Mouse (Mus musculus): ENCODE results near the gene 2210408I21Rik. TPM values are rescaled to one million over a fixed set of nuclear protein-coding genes. Genes with fewer than 3 reads are reported as not detected.

The 2210408I21Rik gene
- polyA plus RNA-seq, 1 experiment from 2014 or later, result 11.8 TPM

DNA sequence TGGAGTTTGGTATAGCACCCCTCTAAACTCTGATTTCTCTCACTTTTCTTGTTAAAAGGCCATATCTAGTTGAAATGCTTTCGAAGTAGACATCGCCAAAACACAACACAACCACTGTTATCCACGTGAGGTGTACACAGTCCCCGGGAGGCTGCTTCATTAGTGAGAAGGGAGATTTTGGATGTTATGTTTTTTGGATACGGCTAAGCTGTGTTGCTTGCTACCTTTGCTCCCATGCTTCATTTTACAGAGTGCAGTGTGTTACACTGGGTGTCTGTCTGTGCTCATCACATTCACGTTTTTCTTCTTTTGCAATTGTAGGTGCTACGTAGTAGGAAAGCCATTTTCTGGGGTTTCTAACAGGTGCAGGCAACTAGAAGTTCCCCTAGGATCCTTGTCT, 262.3 kb downstream of the 2210408I21Rik start:
- Histone ChIP-seq H3K4me2 (replicated peaks; ENCODE audit: low read depth, low read length) (no peak overlapping the region), H3K9ac (replicated peaks; ENCODE audit: low read depth, low read length) (no peak overlapping the region), H3K27ac (ENCODE audit: low read length) (no peak overlapping the region), H3K27me3 (ENCODE audit: control insufficient read depth, insufficient read depth, low read length) (no peaks in the 10 kb centered on the region), H3K4me3 (ENCODE audit: low read depth, low read length) (no peak overlapping the region), H3K36me3 (ENCODE audit: control insufficient read depth, insufficient read depth, low read length) (no peaks in the 10 kb centered on the region), H3K4me1 (ENCODE audit: control insufficient read depth, insufficient read depth, low read length) (no peaks in the 10 kb centered on the region), H3K9me3 (ENCODE audit: control insufficient read depth, low read depth, low read length) (no peaks in the 10 kb centered on the region)
- no peak for ATAC-seq (ENCODE audit: insufficient number of reproducible peaks, insufficient read depth, low FRiP score, low read depth)
- 90% methylated on average over 7 of the region's 7 CpGs for WGBS

DNA sequence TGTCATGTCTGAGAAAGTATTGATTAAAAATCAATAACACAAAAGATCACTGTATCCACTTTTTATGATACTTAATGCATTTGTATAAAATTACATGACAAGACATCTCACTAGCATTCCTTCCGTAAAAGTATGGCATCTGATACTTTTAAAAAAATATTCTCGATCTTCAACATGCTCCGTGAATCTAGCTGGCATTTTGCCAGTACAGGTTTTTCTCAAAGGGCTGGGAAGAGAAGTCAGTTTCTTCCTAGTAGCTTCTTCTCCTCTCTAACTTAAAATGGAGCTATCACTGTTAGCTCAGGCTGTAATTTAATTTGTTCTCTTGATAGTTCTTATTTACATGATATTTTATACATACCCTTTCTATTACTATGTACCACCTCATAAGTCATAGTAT, 263.1 kb downstream of the 2210408I21Rik start:
- Histone ChIP-seq H3K36me3 (ENCODE audit: control insufficient read depth, insufficient read depth, low read length) (no peaks in the 10 kb centered on the region), H3K27ac (ENCODE audit: low read length) (no peak overlapping the region)
- no peak for ATAC-seq (ENCODE audit: insufficient number of reproducible peaks, insufficient read depth, low FRiP score, low read depth)

DNA sequence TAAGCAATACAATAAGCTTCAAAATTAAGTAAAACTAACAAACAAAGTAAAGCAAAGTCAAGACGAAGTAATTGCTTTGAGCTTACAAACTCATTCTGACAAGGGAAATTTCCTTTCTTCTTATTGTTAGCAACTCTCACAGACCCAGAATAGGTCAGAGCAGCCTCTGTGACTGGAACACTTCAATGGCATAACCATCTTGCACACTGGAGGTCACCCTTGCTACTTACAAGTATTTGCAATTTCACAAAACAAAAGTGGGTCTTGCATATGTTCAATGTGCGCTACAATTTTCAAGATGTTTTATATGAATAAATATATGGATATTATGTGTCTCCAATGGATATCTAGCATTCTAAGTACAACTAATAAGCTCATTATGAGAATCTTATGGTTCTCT, 265.4 kb downstream of the 2210408I21Rik start:
- Histone ChIP-seq H3K36me3 (ENCODE audit: control insufficient read depth, insufficient read depth, low read length) (no peaks in the 10 kb centered on the region), H3K4me1 (ENCODE audit: control insufficient read depth, insufficient read depth, low read length) (no peaks in the 10 kb centered on the region), H3K4me2 (replicated peaks; ENCODE audit: low read depth, low read length) (no peak overlapping the region), H3K27me3 (ENCODE audit: control insufficient read depth, insufficient read depth, low read length) (no peaks in the 10 kb centered on the region), H3K9ac (replicated peaks; ENCODE audit: low read depth, low read length) (no peak overlapping the region), H3K9me3 (ENCODE audit: control insufficient read depth, low read depth, low read length) (no peaks in the 10 kb centered on the region), H3K4me3 (ENCODE audit: low read depth, low read length) (no peak overlapping the region), H3K27ac (ENCODE audit: low read length) (no peak overlapping the region)
- 86% methylated on average over 2 of the region's 2 CpGs for WGBS
- ATAC-seq (ENCODE audit: insufficient number of reproducible peaks, insufficient read depth, low FRiP score, low read depth), result no peak

More for the DNA sequence above, 263.1 kb downstream of the 2210408I21Rik start:
- H3K4me1 ChIP-seq (ENCODE audit: control insufficient read depth, insufficient read depth, low read length), result no peaks in the 10 kb centered on the region
- H3K4me2 ChIP-seq (replicated peaks; ENCODE audit: low read depth, low read length), result no peak overlapping the region
- H3K4me3 ChIP-seq (ENCODE audit: low read depth, low read length), result no peak overlapping the region
- WGBS, result 66% methylated on average over 3 of the region's 3 CpGs
- no peak overlapping the region for H3K9ac ChIP-seq (replicated peaks; ENCODE audit: low read depth, low read length)
- H3K27me3 ChIP-seq (ENCODE audit: control insufficient read depth, insufficient read depth, low read length), result no peaks in the 10 kb centered on the region
- H3K9me3 ChIP-seq (ENCODE audit: control insufficient read depth, low read depth, low read length), result no peaks in the 10 kb centered on the region

DNA sequence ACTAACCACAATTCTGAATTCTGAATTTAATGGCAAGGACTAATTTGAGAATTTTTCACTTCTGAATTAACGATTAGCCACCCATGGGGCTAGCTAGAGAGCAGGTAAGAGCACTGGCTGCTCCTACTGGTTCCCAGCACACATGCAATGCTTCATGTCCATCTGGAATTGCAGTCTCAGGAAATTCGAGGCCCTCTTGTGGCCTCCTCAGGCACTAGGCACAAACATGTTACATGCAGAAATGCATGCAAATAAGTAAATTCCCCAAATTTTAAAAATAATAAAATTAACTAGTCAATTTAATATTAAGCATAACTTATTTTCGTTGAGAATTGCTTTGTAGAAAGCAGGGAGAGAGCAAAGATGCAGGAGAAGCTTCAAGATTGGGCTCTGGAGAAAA, 273.2 kb downstream of the 2210408I21Rik start:
- ATAC-seq (ENCODE audit: insufficient number of reproducible peaks, insufficient read depth, low FRiP score, low read depth), result no peak

DNA sequence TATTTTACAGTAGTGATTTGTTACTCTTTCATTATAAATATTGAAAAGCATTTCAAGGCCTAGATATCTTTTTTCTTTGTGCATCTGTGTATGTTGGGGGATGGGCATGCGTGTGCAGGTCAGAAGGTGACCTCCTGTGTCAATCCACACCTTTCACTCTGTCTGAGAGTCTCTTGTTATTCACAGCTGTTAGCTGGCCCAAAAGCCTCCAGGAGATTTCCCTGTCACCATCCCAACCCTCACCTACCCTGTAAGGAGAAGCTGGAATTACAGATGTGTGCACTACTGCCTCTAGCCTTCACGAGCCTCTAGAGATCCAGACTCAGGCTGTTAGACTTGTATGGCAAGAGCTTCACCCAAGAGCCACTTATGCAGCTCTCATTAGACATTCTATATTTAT, 274.5 kb downstream of the 2210408I21Rik start:
- Histone ChIP-seq H3K4me3 (ENCODE audit: low read depth, low read length) (no peak overlapping the region), H3K9ac (replicated peaks; ENCODE audit: low read depth, low read length) (no peak overlapping the region), H3K36me3 (ENCODE audit: control insufficient read depth, insufficient read depth, low read length) (no peaks in the 10 kb centered on the region), H3K27ac (ENCODE audit: low read length) (no peak overlapping the region), H3K27me3 (ENCODE audit: control insufficient read depth, insufficient read depth, low read length) (no peaks in the 10 kb centered on the region), H3K4me2 (replicated peaks; ENCODE audit: low read depth, low read length) (no peak overlapping the region), H3K4me1 (ENCODE audit: control insufficient read depth, insufficient read depth, low read length) (no peaks in the 10 kb centered on the region), H3K9me3 (ENCODE audit: control insufficient read depth, low read depth, low read length) (no peaks in the 10 kb centered on the region)
- WGBS, result 37% methylated on average over 2 of the region's 2 CpGs
- no peak for ATAC-seq (ENCODE audit: insufficient number of reproducible peaks, insufficient read depth, low FRiP score, low read depth)

More for the DNA sequence above, 273.2 kb downstream of the 2210408I21Rik start:
- WGBS, result 78% methylated on average over 3 of the region's 3 CpGs
- Histone ChIP-seq H3K36me3 (ENCODE audit: control insufficient read depth, insufficient read depth, low read length) (no peaks in the 10 kb centered on the region), H3K4me2 (replicated peaks; ENCODE audit: low read depth, low read length) (no peak overlapping the region), H3K27ac (ENCODE audit: low read length) (no peak overlapping the region), H3K9me3 (ENCODE audit: control insufficient read depth, low read depth, low read length) (no peaks in the 10 kb centered on the region), H3K9ac (replicated peaks; ENCODE audit: low read depth, low read length) (no peak overlapping the region), H3K27me3 (ENCODE audit: control insufficient read depth, insufficient read depth, low read length) (no peaks in the 10 kb centered on the region), H3K4me3 (ENCODE audit: low read depth, low read length) (no peak overlapping the region), H3K4me1 (ENCODE audit: control insufficient read depth, insufficient read depth, low read length) (no peaks in the 10 kb centered on the region)

DNA sequence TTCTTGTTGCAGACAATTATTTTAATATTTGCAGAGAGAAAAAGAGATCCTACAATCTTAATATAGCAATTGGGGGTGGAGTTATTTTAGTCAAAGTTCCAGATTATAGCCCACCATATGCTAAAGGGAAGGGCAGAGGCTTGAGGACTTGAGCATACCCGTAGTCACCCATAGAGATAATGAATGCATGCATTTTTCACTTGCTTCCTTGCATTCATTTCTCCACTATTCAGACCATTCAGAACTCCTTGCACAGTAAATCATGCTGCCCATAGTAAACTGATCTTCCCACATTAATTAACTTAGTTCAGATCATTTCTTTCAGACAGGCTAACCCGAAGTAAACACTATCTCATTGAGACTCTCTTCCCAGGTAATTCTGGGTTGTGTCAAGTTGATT, 277.5 kb downstream of the 2210408I21Rik start:
- Histone ChIP-seq H3K27ac (ENCODE audit: low read length) (no peak overlapping the region), H3K27me3 (ENCODE audit: control insufficient read depth, insufficient read depth, low read length) (no peaks in the 10 kb centered on the region), H3K4me2 (replicated peaks; ENCODE audit: low read depth, low read length) (no peak overlapping the region), H3K4me1 (ENCODE audit: control insufficient read depth, insufficient read depth, low read length) (no peaks in the 10 kb centered on the region), H3K36me3 (ENCODE audit: control insufficient read depth, insufficient read depth, low read length) (no peaks in the 10 kb centered on the region), H3K9me3 (ENCODE audit: control insufficient read depth, low read depth, low read length) (no peaks in the 10 kb centered on the region), H3K9ac (replicated peaks; ENCODE audit: low read depth, low read length) (no peak overlapping the region), H3K4me3 (ENCODE audit: low read depth, low read length) (no peak overlapping the region)
- no peak for ATAC-seq (ENCODE audit: insufficient number of reproducible peaks, insufficient read depth, low FRiP score, low read depth)
- WGBS, result 79% methylated on average over 2 of the region's 2 CpGs

DNA sequence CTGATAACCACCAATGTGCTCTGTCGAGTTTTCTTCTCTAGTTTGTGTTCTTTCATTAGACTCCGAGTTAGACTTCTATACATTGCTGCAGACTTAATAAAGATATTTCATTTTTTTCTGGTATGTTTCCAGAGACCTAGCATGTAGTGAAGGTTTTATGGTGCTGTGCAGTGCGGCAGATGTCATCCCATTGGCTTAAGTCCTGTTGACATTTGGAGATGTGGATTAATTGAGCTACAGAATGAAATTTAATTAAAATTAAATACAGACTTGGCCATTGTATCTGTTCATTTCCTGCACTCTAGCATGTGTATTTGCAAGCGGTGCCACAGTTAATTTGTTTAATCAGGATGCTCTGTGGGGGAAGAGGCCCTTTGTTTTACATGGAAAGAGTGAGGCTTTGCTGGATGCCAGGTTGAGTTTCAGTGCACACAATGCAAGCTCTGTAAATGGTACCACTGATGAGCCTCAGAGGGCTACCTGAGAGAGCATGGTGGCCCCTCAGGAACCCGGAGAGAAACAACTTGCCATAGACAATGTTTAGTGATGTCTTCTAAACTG, 314.7 kb downstream of the 2210408I21Rik start:
- Histone ChIP-seq H3K4me3 (ENCODE audit: low read depth, low read length) (no peak overlapping the region), H3K36me3 (ENCODE audit: control insufficient read depth, insufficient read depth, low read length) (no peaks in the 10 kb centered on the region), H3K27ac (ENCODE audit: low read length) (no peak overlapping the region), H3K9ac (replicated peaks; ENCODE audit: low read depth, low read length) (no peak overlapping the region), H3K4me1 (ENCODE audit: control insufficient read depth, insufficient read depth, low read length) (no peaks in the 10 kb centered on the region), H3K4me2 (replicated peaks; ENCODE audit: low read depth, low read length) (no peak overlapping the region), H3K27me3 (ENCODE audit: control insufficient read depth, insufficient read depth, low read length) (no peaks in the 10 kb centered on the region), H3K9me3 (ENCODE audit: control insufficient read depth, low read depth, low read length) (no peaks in the 10 kb centered on the region)
- 83% methylated on average over 5 of the region's 5 CpGs for WGBS
- ATAC-seq (ENCODE audit: insufficient number of reproducible peaks, insufficient read depth, low FRiP score, low read depth), result no peak

DNA sequence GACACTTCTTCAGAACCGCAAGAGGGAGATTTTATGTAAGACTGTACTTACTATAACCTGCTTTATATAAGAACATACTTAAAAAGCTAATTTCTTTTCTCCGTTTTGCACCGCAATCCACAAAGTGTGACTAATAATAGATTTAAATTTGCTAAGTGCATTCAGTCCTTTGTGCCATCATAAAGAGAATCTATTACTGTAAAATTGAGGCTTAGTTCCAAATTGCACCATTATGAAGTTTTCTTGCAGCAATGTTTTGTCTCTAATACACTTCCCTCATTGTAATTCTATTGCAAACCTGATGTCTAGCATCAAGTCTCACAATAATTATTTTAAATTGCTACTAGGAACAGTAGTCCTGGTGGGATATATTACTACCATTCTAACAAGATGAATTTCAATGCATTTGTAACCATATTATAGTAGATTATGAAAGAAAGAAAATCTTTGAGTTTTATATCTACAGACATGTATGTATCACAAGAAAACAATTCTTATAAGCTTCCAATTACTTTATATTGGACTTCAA, 334.8 kb downstream of the 2210408I21Rik start:
- Histone ChIP-seq H3K4me1 (ENCODE audit: control insufficient read depth, insufficient read depth, low read length) (no peaks in the 10 kb centered on the region), H3K27me3 (ENCODE audit: control insufficient read depth, insufficient read depth, low read length) (no peaks in the 10 kb centered on the region), H3K4me2 (replicated peaks; ENCODE audit: low read depth, low read length) (no peak overlapping the region), H3K9me3 (ENCODE audit: control insufficient read depth, low read depth, low read length) (no peaks in the 10 kb centered on the region), H3K27ac (ENCODE audit: low read length) (no peak overlapping the region), H3K36me3 (ENCODE audit: control insufficient read depth, insufficient read depth, low read length) (no peaks in the 10 kb centered on the region), H3K4me3 (ENCODE audit: low read depth, low read length) (no peak overlapping the region), H3K9ac (replicated peaks; ENCODE audit: low read depth, low read length) (no peak overlapping the region)
- WGBS, result 91% methylated on average over 3 of the region's 3 CpGs
- ATAC-seq (ENCODE audit: insufficient number of reproducible peaks, insufficient read depth, low FRiP score, low read depth), result no peak

DNA sequence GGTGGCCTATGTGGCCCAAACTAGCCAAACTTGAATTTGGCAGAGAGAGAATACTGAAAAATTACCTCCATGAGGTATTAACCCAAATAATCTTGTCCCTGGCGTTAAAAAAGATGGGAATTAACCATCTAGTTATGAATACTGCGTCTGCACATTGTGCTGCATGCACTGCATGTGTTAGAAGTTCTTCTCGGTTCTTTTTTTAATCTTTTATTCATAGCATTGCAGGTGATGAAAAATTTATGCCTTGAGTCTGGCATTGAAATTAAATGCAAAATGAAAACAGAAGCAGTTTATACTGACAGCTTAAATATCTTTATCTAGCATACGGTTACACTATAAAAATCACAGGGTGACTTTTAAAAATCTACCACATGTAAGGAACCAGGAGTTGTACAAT, 341.1 kb downstream of the 2210408I21Rik start:
- no peaks in the 10 kb centered on the region for H3K4me1 ChIP-seq (ENCODE audit: control insufficient read depth, insufficient read depth, low read length)
- no peaks in the 10 kb centered on the region for H3K36me3 ChIP-seq (ENCODE audit: control insufficient read depth, insufficient read depth, low read length)
- H3K9me3 ChIP-seq (ENCODE audit: control insufficient read depth, low read depth, low read length), result no peaks in the 10 kb centered on the region
- H3K4me3 ChIP-seq (ENCODE audit: low read depth, low read length), result no peak overlapping the region
- H3K9ac ChIP-seq (replicated peaks; ENCODE audit: low read depth, low read length), result no peak overlapping the region
- no peak for ATAC-seq (ENCODE audit: insufficient number of reproducible peaks, insufficient read depth, low FRiP score, low read depth)
- no peak overlapping the region for H3K27ac ChIP-seq (ENCODE audit: low read length)
- WGBS, result 87% methylated on average over 4 of the region's 4 CpGs
- H3K4me2 ChIP-seq (replicated peaks; ENCODE audit: low read depth, low read length), result no peak overlapping the region
- no peaks in the 10 kb centered on the region for H3K27me3 ChIP-seq (ENCODE audit: control insufficient read depth, insufficient read depth, low read length)
